Mouse (Mus musculus) cerebellum, adult 2 months (tissue): Measurements from ENCODE around the gene Ipcef1.

Experiments
- CTCF ChIP-seq: fragments of 200-500 bp; IDR thresholded peaks from 2 replicates; pipeline ENCODE4 v1.5.1; 2011; ENCODE audit warnings: low read depth, mild to moderate bottlenecking, control low read depth, low read length, moderate library complexity, borderline replicate concordance; ENCODE audit not compliant: insufficient read depth
- POLR2A ChIP-seq: fragments of 200-500 bp; IDR thresholded peaks from 2 replicates; pipeline ENCODE4 v1.6.1; 2011; ENCODE audit warnings: low read length, control low read depth, borderline replicate concordance; ENCODE audit not compliant: insufficient read depth

DNA sequence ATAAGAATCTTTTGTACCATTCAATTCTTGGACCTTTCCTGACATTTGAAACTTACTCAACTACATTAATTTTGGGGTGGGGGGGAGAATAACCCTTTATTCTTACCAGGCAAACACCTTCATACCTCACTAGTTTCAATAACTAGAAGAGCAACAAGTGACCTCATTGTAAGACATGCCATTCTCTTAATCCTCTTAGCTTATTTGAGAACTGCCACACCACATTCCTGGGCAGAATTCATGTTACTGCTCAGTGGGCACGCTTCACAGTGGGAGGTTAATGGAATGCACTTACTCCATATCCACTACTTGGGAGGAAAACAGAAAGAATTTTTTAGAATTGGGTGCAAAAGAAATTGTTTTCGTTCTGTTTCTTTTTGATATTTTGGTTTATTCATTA is 203.4 kb downstream of the Ipcef1 start:
- TF ChIP-seq CTCF (no peak), POLR2A (no peak)
